Mouse (Mus musculus) midbrain, embryonic 12.5 days (tissue): Measurements from ENCODE around the gene Ctss. TPM values are rescaled to one million over a fixed set of nuclear protein-coding genes. Genes with fewer than 3 reads are reported as not detected.

ENCODE experiments used
- ATAC-seq: fragments of 200-750 bp; cut with Nextera tagmentation; 2 replicates; pipeline ENCODE4 v1.8.0; 2017; ENCODE audit warnings: low read depth, moderate TSS enrichment, moderate library complexity; ENCODE audit not compliant: low FRiP score
- H3K27ac ChIP-seq: fragments of 300-500 bp; sonication (generic); replicated peaks from 2 replicates; pipeline ENCODE4 v1.5.1; 2016; ENCODE audit warnings: mild to moderate bottlenecking
- H3K27me3 ChIP-seq: fragments of 300-500 bp; sonication (generic); 2 replicates; pipeline ENCODE4 v1.6.1; 2016; ENCODE audit warnings: mild to moderate bottlenecking
- H3K36me3 ChIP-seq: fragments of 300-500 bp; sonication (generic); 2 replicates; pipeline ENCODE4 v1.6.1; 2016
- H3K4me1 ChIP-seq: fragments of 300-500 bp; sonication (generic); 2 replicates; pipeline ENCODE4 v1.6.1; 2016
- H3K4me2 ChIP-seq: fragments of 300-500 bp; sonication (generic); replicated peaks from 2 replicates; pipeline ENCODE4 v1.6.1; 2016; ENCODE audit warnings: mild to moderate bottlenecking, moderate library complexity
- H3K4me3 ChIP-seq: fragments of 300-500 bp; sonication (generic); 2 replicates; pipeline ENCODE4 v1.5.1; 2016; ENCODE audit warnings: mild to moderate bottlenecking
- H3K9ac ChIP-seq: fragments of 300-500 bp; sonication (generic); replicated peaks from 2 replicates; pipeline ENCODE4 v1.6.1; 2016; ENCODE audit warnings: mild to moderate bottlenecking, moderate library complexity
- H3K9me3 ChIP-seq: fragments of 300-500 bp; sonication (generic); 2 replicates; pipeline ENCODE4 v1.6.1; 2016; ENCODE audit warnings: mild to moderate bottlenecking
- WGBS: fragments of 180-500 bp; shearing (Covaris S2); methylation state at CpG from one replicate; pipeline ENCODE4 v1.1.7; 2016; 5-methylcytosine and 5-hydroxymethylcytosine counted together
- polyA plus RNA-seq: library from polyadenylated mRNA; unstranded; fragments of >200 nt; fragmentation: Nextera tagmentation; extraction: Ambion mirVana; gene quantifications from 2 replicates; pipeline ENCODE4 v1.2.1, GENCODE M21; 2016

Gene Ctss
- polyA plus RNA-seq, 1 experiment from 2014 or later: 10.0 TPM

- 0 out of 2 replicates have a peak, but pooled peaks cover 5% of the 10 kb centered on the region for H3K4me1 ChIP-seq
- H3K36me3 ChIP-seq: no peaks in the 10 kb centered on the region
- no peak for ATAC-seq
- no peak overlapping the region for H3K4me2 ChIP-seq
- 97% methylated on average over 3 of the region's 3 CpGs for WGBS
- no peak overlapping the region for H3K4me3 ChIP-seq
- H3K27ac ChIP-seq: no peak overlapping the region
- no peaks in the 10 kb centered on the region for H3K9me3 ChIP-seq
- no peaks in the 10 kb centered on the region for H3K27me3 ChIP-seq
- no peak overlapping the region for H3K9ac ChIP-seq
Measured at GRCm38 (mm10) chr3:95516614-95517041, 10.0 kb upstream of the Ctss start.

DNA sequence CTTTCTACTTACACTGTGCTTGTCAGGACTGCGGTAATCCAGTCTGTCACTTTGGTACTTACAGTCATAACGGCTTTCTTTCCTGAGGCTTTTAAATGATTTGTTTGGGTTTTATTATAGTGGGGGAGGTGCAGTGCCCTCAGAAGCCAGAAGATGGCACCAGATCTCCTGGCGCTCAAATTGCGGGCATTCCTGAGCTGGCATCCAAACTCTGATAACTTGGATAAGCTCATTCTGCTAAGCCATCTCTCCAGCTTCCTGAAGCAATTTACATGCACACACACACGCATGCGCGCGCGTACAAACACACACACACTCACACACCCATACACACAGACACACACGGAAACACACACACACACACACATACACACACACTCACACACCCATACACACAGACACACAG lies 9.1 kb upstream of the Ctss start:
- H3K36me3 ChIP-seq: no peaks in the 10 kb centered on the region
- no peaks in the 10 kb centered on the region for H3K9me3 ChIP-seq
- H3K27me3 ChIP-seq: no peaks in the 10 kb centered on the region
- ATAC-seq: 0 out of 2 replicates have a peak, but pooled peaks have one; percentile 34
- H3K4me3 ChIP-seq: no peak overlapping the region
- H3K4me2 ChIP-seq: no peak overlapping the region
- H3K4me1 ChIP-seq: 0 out of 2 replicates have a peak, but pooled peaks cover 5% of the 10 kb centered on the region
- H3K9ac ChIP-seq: no peak overlapping the region
- WGBS: 29% methylated on average over 10 of the region's 10 CpGs
- H3K27ac ChIP-seq: no peak overlapping the region

DNA sequence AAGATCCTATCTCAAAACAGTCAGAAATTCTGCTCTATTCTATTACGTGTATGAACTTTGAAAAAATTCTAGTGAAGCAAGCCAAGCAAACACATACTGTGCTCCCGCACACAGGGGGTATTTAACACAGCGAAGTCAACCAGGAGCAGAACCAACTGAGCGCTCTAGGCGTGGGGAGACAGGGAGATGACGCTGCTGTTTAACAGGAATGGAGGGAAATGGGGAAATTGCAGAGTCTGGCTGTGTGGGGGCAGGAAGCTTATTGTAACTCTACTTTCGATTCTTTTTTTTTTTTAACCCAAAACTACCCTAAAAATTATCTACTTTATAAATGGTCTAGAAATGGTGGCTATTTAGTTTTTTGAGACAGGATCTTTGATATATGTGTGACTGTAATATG lies 7.7 kb upstream of the Ctss start:
- WGBS: 90% methylated on average over 7 of the region's 7 CpGs
- Histone ChIP-seq H3K4me1 (0 out of 2 replicates have a peak, but pooled peaks cover 5% of the 10 kb centered on the region), H3K36me3 (no peaks in the 10 kb centered on the region), H3K27ac (no peak overlapping the region), H3K4me3 (no peak overlapping the region), H3K27me3 (no peaks in the 10 kb centered on the region), H3K9me3 (no peaks in the 10 kb centered on the region), H3K4me2 (no peak overlapping the region), H3K9ac (no peak overlapping the region)
- no peak for ATAC-seq

DNA sequence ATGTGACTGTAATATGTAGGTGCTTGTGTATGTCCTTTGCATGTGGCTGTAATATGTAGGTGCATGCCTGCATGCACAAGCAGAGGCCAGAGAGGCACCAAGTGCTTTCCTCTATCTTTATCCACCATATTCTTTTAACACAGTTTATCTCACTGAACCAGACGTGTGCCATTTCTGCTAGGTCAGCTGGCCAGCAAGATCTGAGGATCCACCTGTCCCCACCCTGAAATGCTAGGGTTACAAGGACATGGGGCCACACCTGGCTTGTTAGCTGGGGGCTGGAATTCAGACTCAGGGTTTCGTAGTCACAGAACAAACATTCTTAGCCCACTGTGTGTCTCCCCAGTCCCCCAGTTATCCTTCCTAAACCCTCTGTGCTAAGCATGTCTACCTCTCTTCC lies 7.3 kb upstream of the Ctss start:
- no peaks in the 10 kb centered on the region for H3K9me3 ChIP-seq
- no peak overlapping the region for H3K9ac ChIP-seq
- no peak overlapping the region for H3K4me2 ChIP-seq
- no peaks in the 10 kb centered on the region for H3K27me3 ChIP-seq
- WGBS: 89% methylated on average over 2 of the region's 2 CpGs
- no peak for ATAC-seq
- no peak overlapping the region for H3K4me3 ChIP-seq
- no peaks in the 10 kb centered on the region for H3K36me3 ChIP-seq
- H3K4me1 ChIP-seq: 0 out of 2 replicates have a peak, but pooled peaks cover 5% of the 10 kb centered on the region
- H3K27ac ChIP-seq: no peak overlapping the region

- Histone ChIP-seq H3K27ac (no peak overlapping the region), H3K9ac (no peak overlapping the region), H3K4me1 (0 out of 2 replicates have a peak, but pooled peaks cover 5% of the 10 kb centered on the region), H3K9me3 (no peaks in the 10 kb centered on the region), H3K4me3 (no peak overlapping the region), H3K27me3 (no peaks in the 10 kb centered on the region), H3K4me2 (no peak overlapping the region), H3K36me3 (no peaks in the 10 kb centered on the region)
- no peak for ATAC-seq
- 83% methylated on average over 3 of the region's 3 CpGs for WGBS
Measured at GRCm38 (mm10) chr3:95520100-95520499, 6.5 kb upstream of the Ctss start.

GRCm38 (mm10) chr3:95521168-95521567 lies 5.4 kb upstream of the Ctss start:
- ATAC-seq: no peak
- H3K9ac ChIP-seq: no peak overlapping the region
- no peak overlapping the region for H3K4me2 ChIP-seq
- no peak overlapping the region for H3K4me3 ChIP-seq
- 92% methylated on average over 10 of the region's 10 CpGs for WGBS
- H3K9me3 ChIP-seq: no peaks in the 10 kb centered on the region
- no peaks in the 10 kb centered on the region for H3K27me3 ChIP-seq
- no peaks in the 10 kb centered on the region for H3K36me3 ChIP-seq
- 0 out of 2 replicates have a peak, but pooled peaks cover 5% of the 10 kb centered on the region for H3K4me1 ChIP-seq
- no peak overlapping the region for H3K27ac ChIP-seq

- Histone ChIP-seq H3K36me3 (no peaks in the 10 kb centered on the region), H3K4me3 (no peak overlapping the region), H3K27ac (no peak overlapping the region), H3K27me3 (no peaks in the 10 kb centered on the region), H3K4me2 (no peak overlapping the region), H3K4me1 (no peaks in the 10 kb centered on the region), H3K9me3 (no peaks in the 10 kb centered on the region), H3K9ac (no peak overlapping the region)
- no peak for ATAC-seq
- WGBS: 78% methylated on average over 3 of the region's 3 CpGs
Measured at GRCm38 (mm10) chr3:95523662-95524061, 2.9 kb upstream of the Ctss start.

DNA sequence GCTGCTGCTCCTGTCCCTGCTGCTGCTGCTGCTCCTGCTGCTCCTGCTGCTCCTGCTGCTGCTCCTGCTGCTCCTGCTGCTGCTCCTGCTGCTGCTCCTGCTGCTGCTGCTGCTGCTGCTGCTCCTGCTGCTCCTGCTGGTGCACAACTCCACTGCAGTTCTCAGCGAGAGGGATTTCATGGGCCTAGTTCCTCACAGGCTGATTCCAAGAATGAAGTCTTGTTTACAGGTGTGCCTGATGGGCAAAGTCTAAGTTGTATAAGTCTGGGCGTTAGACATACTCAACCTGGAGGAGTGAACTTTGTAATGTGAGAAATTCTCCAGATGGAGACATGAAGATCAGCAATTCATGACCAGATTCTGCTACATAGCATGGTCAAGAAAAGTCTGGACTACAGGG lies 1.9 kb upstream of the Ctss start:
- Histone ChIP-seq H3K9me3 (no peaks in the 10 kb centered on the region), H3K36me3 (no peaks in the 10 kb centered on the region), H3K4me2 (no peak overlapping the region), H3K27me3 (no peaks in the 10 kb centered on the region), H3K27ac (no peak overlapping the region), H3K9ac (no peak overlapping the region), H3K4me3 (no peak overlapping the region), H3K4me1 (no peaks in the 10 kb centered on the region)
- 69% methylated on average over 2 of the region's 2 CpGs for WGBS
- ATAC-seq: no peak

DNA sequence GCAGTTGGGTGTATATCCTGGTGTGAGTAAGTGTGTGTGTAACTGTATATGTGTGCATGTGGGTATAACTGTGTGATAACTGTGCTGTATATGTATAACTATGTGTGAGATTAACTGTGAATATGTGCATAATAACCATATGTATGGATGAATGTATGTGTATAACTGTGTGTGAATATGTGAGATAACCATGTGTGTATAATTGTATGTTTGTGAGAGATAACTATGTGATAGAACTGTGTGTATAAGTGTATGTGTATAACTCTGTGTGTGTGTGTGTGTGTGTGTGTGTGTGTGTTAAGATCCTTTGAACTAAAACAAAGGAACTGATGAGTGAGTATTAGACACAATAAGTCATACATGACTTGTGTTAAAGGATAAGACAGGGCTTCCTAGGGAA lies 475 bp upstream of the Ctss start:
- no peak overlapping the region for H3K27ac ChIP-seq
- no peaks in the 10 kb centered on the region for H3K9me3 ChIP-seq
- H3K4me3 ChIP-seq: no peak overlapping the region
- no peak for ATAC-seq
- no peaks in the 10 kb centered on the region for H3K27me3 ChIP-seq
- H3K4me2 ChIP-seq: no peak overlapping the region
- no peak overlapping the region for H3K9ac ChIP-seq
- H3K36me3 ChIP-seq: no peaks in the 10 kb centered on the region
- H3K4me1 ChIP-seq: no peaks in the 10 kb centered on the region

DNA sequence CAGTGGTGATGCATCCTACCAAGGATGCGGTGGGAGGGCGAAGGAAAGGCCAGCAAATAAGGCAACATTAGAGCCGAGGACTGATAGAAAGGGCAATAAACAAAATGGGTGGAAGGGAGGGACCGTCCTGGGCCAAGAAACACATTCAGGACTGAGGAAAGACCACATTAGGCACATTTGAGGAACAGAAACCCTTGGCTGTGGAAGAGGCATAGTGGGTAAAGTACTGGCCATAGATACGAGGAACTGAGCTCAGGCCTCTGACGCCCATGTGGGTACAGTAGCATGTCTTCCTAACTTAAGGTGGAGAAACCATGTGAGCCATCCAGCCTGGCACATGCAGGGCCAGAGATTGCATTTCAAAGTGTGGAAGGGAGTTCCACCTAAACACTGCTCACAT lies 3.2 kb downstream of the Ctss start:
- Histone ChIP-seq H3K36me3 (no peaks in the 10 kb centered on the region), H3K9ac (no peak overlapping the region), H3K27ac (no peak overlapping the region), H3K27me3 (no peaks in the 10 kb centered on the region), H3K4me2 (no peak overlapping the region), H3K9me3 (no peaks in the 10 kb centered on the region), H3K4me1 (no peaks in the 10 kb centered on the region), H3K4me3 (no peak overlapping the region)
- 91% methylated on average over 6 of the region's 6 CpGs for WGBS
- ATAC-seq: no peak

DNA sequence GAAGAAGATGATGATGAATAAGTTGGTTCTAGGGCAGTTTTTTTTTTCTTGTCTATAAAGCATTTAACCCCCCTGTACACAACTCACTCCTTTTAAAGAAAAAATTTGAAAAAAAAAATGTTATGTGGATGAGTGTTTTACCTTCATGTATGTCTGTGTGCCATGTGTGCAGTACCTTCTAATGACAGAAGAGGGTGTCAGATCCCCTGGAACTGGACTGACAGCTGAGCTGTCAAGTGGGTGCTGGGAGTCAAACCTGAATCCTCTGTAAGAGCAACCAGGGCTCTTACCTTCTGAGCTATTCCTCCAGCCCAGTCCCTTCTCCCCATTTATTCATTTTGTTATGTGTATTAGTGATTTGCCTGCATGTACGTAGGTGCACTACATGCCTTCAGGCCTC lies 4.4 kb downstream of the Ctss start:
- ATAC-seq: no peak

DNA sequence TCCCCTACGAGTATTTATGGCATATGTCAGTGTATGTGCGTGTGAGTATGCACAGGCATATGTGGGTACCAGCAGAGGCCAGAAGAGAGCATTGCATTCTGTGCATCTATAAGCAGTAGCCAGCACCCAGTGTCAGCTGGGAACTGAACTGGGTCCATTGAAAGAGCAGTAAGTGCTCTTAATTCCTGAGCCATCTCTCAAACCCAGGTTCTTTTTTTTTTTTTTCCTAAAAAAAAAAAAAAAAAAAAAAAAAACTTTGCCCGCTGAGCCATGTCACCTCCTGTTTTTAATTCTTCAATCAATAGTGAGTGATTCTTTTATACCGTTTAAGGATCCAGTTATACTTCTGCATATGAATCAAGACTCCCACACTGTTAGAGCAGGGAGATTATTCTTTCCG lies 6.8 kb downstream of the Ctss start:
- Histone ChIP-seq H3K9me3 (no peaks in the 10 kb centered on the region), H3K27ac (no peak overlapping the region), H3K27me3 (no peaks in the 10 kb centered on the region), H3K9ac (no peak overlapping the region), H3K4me2 (no peak overlapping the region), H3K4me1 (no peaks in the 10 kb centered on the region), H3K36me3 (no peaks in the 10 kb centered on the region), H3K4me3 (no peak overlapping the region)
- ATAC-seq: no peak
- WGBS: 89% methylated on average over 5 of the region's 5 CpGs

More for the DNA sequence above, 4.4 kb downstream of the Ctss start:
- Histone ChIP-seq H3K27me3 (no peaks in the 10 kb centered on the region), H3K4me3 (no peak overlapping the region), H3K9ac (no peak overlapping the region), H3K27ac (no peak overlapping the region), H3K36me3 (no peaks in the 10 kb centered on the region), H3K9me3 (no peaks in the 10 kb centered on the region), H3K4me2 (no peak overlapping the region), H3K4me1 (no peaks in the 10 kb centered on the region)
- 83% methylated on average over 1 of the region's 1 CpGs for WGBS

DNA sequence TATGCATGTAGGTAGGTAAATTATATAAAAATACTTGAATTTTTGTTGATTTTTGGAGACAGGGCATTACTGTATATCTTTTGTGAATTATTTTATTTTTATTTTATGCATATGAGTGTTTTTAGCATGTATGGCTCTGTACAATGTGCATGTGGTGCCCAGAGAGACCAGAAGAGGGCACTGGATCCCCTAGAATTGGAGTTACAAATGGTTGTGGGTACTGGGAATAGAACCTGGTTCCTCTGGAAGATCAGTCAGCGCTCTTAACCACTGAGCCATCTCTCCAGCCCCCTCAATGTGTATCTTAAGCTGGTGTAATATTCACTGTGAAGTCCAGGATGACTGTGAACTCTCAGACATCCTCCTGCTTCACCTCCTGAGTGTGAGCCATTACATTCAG lies 8.3 kb downstream of the Ctss start:
- no peaks in the 10 kb centered on the region for H3K4me1 ChIP-seq
- H3K9me3 ChIP-seq: no peaks in the 10 kb centered on the region
- H3K27me3 ChIP-seq: no peaks in the 10 kb centered on the region
- H3K27ac ChIP-seq: no peak overlapping the region
- no peak overlapping the region for H3K9ac ChIP-seq
- H3K4me2 ChIP-seq: no peak overlapping the region
- H3K36me3 ChIP-seq: no peaks in the 10 kb centered on the region
- 96% methylated on average over 1 of the region's 1 CpGs for WGBS
- no peak overlapping the region for H3K4me3 ChIP-seq
- ATAC-seq: no peak
